ENCODE assay signal across 13 mouse cellular contexts in genomic region chr6:99904607-99905006, GRCm38 (mm10).
DNase-seq lines count a peak whose midpoint lies in the region; ATAC-seq and TF ChIP-seq lines count a peak whose summit lies in the region.
"Had no signal": no experiment of that assay in that cellular context is flagged by ENCODE, and none has a peak within 500 bp of the region (broad histone marks: within the 10 kb centered on the region; RNA-seq: fewer than 3 reads in every experiment).

No protein-coding gene starts in this region.

- H3K36me3 ChIP-seq in heart, adult 2 months (ENCODE audit: control insufficient read depth, insufficient read depth, low read length), result no peaks in the 10 kb centered on the region
- no peaks in the 10 kb centered on the region for H3K36me3 ChIP-seq in heart, embryonic 10.5 days
- H3K36me3 ChIP-seq in lung, embryonic 14.5 days (ENCODE audit: insufficient read depth), result no peaks in the 10 kb centered on the region
- H3K36me3 ChIP-seq: heart, embryonic 15.5 days had no signal

- DNase-seq in heart, adult 2 months, result peak; percentile 45 to 53
- DNase-seq in heart, embryonic 10.5 days (ENCODE audit: low spot score), result no peak
- peak; percentile 26 for DNase-seq in urinary bladder, postnatal 14 days (ENCODE audit: low spot score)
- DNase-seq in urinary bladder, postnatal 36 days (ENCODE audit: low spot score in 2 of 2), result no peak
- DNase-seq in lung, embryonic 14.5 days, result peak; percentile 74
- no peak for DNase-seq in left cerebral cortex, postnatal 36 days (ENCODE audit: low spot score in 2 of 2)
- DNase-seq in neural tube, embryonic 10.5 days (ENCODE audit: extremely low spot score, low spot score), result no peak
- DNase-seq in right cerebral cortex, postnatal 14 days, result no peak

- no peaks in the 10 kb centered on the region for H3K9me3 ChIP-seq in heart, embryonic 10.5 days
- H3K9me3 ChIP-seq in lung, embryonic 14.5 days (ENCODE audit: low read depth, low read length), result no peaks in the 10 kb centered on the region
- H3K9me3 ChIP-seq: heart, embryonic 15.5 days; megakaryocyte, embryonic 14.5 days had no signal

- H3K27me3 ChIP-seq in heart, adult 2 months (ENCODE audit: control insufficient read depth, insufficient read depth, low read length), result no peaks in the 10 kb centered on the region
- peaks cover 85% of the 10 kb centered on the region for H3K27me3 ChIP-seq in heart, embryonic 10.5 days (ENCODE audit: insufficient read depth, poor library complexity, severe bottlenecking)
- H3K27me3 ChIP-seq in lung, embryonic 14.5 days (ENCODE audit: insufficient read depth, low read length), result no peaks in the 10 kb centered on the region

- 76% methylated on average over 4 of the region's 4 CpGs for WGBS in heart, adult 2 months
- WGBS in heart, embryonic 10.5 days, result 58% methylated on average over 4 of the region's 4 CpGs
- WGBS in lung, embryonic 14.5 days, result 26% methylated on average over 4 of the region's 4 CpGs

- H3K4me2 ChIP-seq in lung, embryonic 14.5 days, result no peak overlapping the region
- H3K4me2 ChIP-seq: heart, embryonic 15.5 days had no signal

- TF ChIP-seq EP300 in heart, adult 2 months (IDR thresholded peaks at IDR 0.05; ENCODE audit: insufficient read depth, low read depth, low read length), result no peak

- intact Hi-C loops in heart, adult 2 months (cut with DNase I), result loop anchor here (5.0 to 10.0 kb wide), 5 partner anchors 68 to 383 kb away; partner anchors contain the start of gene Rybp
- intact Hi-C loops in left cerebral cortex, postnatal 36 days (cut with DNase I), result loop anchor here (5.0 to 10.0 kb wide), 3 partner anchors 240 to 660 kb away; partner anchors contain the start of gene Rybp

- H3K4me3 ChIP-seq in heart, adult 2 months, result no peak overlapping the region
- no peak overlapping the region for H3K4me3 ChIP-seq in heart, embryonic 10.5 days
- H3K4me3 ChIP-seq in lung, embryonic 14.5 days (ENCODE audit: low read depth, low read length), result no peak overlapping the region
- H3K4me3 ChIP-seq: erythroblast, embryonic 14.5 days; heart, embryonic 15.5 days; megakaryocyte, embryonic 14.5 days; myocyte had no signal

- no peak overlapping the region for H3K27ac ChIP-seq in heart, adult 2 months
- H3K27ac ChIP-seq in heart, embryonic 10.5 days, result no peak overlapping the region
- H3K27ac ChIP-seq in lung, embryonic 14.5 days (ENCODE audit: low read depth), result no peak overlapping the region
- H3K27ac ChIP-seq: heart, embryonic 15.5 days had no signal

- no peak overlapping the region for H3K9ac ChIP-seq in heart, adult 2 months (ENCODE audit: low read depth, low read length)
- no peak overlapping the region for H3K9ac ChIP-seq in lung, embryonic 14.5 days
- H3K9ac ChIP-seq: heart, embryonic 15.5 days had no signal

- no peak for TF ChIP-seq CTCF in heart, adult 2 months (IDR thresholded peaks at IDR 0.05)
- TF ChIP-seq CTCF in lung, embryonic 14.5 days (IDR thresholded peaks at IDR 0.05; ENCODE audit: low read depth), result no peak

- TF ChIP-seq POLR2A in heart, adult 2 months (IDR thresholded peaks at IDR 0.05; ENCODE audit: insufficient read depth, low read depth, low read length), result no peak

- ATAC-seq in lung, embryonic 14.5 days (ENCODE audit: insufficient read depth), result peak; percentile 79
- ATAC-seq: inflammation-experienced regulatory T-cells, adult 6 months had no signal

- no peaks in the 10 kb centered on the region for H3K79me2 ChIP-seq in heart, adult 2 months (replicated peaks; ENCODE audit: control insufficient read depth, insufficient read depth, low read length)

- H3K4me1 ChIP-seq in heart, adult 2 months (ENCODE audit: control insufficient read depth, insufficient read depth, low read length), result peaks cover 6% of the 10 kb centered on the region
- peaks cover 12% of the 10 kb centered on the region; the same call in 1 of the 2 replicates for H3K4me1 ChIP-seq in heart, embryonic 10.5 days
- H3K4me1 ChIP-seq in lung, embryonic 14.5 days (ENCODE audit: insufficient read depth), result 0 out of 2 replicates have a peak, but pooled peaks cover 12% of the 10 kb centered on the region

Comparison
In these comparisons a context has a peak if more than half of its experiments do, and no peak if none do; other contexts are left out.
1. DNase-seq: peak in heart, adult 2 months (2 of 2), urinary bladder, postnatal 14 days (single experiment) and lung, embryonic 14.5 days (single experiment); none in heart, embryonic 10.5 days (single experiment), urinary bladder, postnatal 36 days (0 of 2), left cerebral cortex, postnatal 36 days (0 of 2), neural tube, embryonic 10.5 days (single experiment) and right cerebral cortex, postnatal 14 days (single experiment).